Mouse (Mus musculus): Measurements from ENCODE around the gene Vav1. TPM values are rescaled to one million over a fixed set of nuclear protein-coding genes. Genes with fewer than 3 reads are reported as not detected.

Vav1 gene
- polyA plus RNA-seq (2014; fragmentation: Illumina TruSeq; extraction: RNeasy Lipid Tissue Mini Kit (QIAGEN cat#74804); ENCODE audit: low read depth, low replicate concordance): not detected

DNA sequence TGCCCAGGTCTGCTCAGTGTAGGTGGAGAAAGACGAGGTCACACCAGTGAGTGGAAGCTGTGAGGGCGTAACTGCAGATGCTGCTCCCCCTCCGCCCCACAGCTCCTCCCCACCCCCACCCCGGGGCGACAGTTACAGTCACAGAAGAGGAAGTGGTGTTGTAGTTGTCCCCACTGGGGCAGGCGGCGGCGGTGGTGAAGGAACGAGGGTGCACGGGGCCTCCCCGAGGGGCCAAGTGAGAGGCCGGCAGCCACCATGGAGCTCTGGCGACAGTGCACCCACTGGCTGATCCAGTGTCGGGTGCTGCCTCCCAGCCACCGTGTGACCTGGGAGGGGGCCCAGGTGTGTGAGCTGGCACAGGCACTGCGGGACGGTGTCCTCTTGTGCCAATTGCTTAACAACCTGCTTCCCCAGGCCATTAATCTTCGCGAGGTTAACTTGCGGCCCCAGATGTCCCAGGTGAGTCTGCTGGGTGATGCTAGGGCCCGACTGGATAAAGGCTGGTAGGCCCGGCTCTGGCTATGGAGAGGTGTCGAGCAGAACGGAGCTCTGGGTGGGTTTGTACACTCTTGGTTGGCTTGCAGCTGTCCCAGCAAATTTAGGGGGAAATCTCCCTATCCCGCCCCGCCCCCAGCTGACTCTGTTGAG lies at the start of gene Vav1:
Gene Vav1, plus strand, starts transcription at position 158 of the 648 bp plus-strand sequence.

DNA sequence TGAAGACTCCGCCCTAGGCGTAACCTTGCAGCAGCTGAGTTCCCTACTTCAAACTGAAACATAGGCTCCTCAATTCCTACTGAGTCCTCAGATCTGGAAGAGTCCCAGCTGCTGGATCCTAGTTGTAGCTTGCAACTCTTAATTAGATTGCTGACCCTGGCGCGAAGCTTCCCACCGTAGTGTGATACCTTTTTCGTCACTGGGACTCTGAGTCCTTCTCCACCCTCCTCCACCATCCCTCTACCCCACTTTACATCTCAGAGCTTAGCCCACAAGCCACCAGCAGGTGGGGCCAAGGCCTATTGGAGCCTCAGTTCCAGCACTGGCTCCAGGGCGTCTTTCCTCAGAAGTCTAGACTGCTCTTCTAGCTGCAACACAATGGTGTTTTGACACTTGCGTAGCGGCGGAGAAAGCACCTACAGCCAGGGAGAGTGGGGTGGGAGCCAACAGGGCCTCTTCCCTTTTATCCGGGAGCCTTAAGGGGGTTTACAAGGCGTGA lies 30.6 kb upstream of the Vav1 start, which contains the start of gene Gpr108:
Gene Gpr108, minus strand, starts transcription at position 246 of the 499 bp plus-strand sequence.

DNA sequence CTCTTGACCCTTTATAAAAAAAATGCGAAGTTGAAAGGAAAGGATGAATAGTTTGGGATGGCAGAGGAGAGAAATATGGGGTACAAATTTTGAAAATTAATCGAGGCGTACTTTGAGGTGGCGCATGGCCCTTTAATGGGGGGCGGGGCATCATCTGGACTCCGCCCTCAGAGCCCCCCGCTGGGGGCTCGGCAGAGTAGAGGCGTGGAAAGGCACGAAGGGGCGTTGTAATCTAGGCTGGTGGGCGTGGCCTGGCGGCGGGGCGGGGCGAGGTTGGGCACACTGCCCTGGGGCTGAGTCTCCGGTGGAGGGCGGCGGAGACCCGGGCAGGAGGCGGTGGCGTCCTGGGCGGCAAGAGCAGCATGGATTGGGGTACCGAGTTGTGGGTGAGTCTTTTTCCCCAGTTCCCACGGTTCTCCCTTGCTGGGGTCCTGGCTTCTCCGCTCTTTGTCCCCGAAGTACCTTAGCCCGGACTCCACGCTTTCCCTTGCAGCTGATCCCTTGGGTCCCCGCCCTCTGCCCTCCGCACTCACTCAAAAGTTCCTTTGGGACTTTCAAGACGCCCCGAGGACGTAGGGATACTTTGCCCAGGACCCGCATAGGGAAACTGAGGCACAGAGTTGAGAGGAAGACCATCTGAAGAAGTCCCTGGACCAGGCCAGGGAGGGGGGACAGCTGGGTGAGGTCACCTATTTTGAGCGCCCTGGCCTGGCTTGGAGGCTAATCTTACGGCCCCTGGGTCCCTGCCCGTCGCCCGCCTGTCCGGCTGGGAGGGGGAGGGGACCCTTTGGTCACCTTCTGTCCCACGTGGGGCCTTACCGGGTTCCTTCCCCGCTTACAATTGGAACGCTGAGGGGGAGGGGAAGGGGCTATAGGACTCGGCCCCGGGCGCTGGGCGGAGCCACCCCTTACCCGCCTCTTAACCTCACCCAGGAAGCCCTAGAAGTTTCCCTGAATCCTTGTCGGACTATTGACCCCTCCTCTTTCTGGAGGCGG lies 29.4 kb upstream of the Vav1 start, which contains the start of gene Trip10:
Gene Trip10, plus strand, starts transcription at position 270 of the 996 bp plus-strand sequence.

DNA sequence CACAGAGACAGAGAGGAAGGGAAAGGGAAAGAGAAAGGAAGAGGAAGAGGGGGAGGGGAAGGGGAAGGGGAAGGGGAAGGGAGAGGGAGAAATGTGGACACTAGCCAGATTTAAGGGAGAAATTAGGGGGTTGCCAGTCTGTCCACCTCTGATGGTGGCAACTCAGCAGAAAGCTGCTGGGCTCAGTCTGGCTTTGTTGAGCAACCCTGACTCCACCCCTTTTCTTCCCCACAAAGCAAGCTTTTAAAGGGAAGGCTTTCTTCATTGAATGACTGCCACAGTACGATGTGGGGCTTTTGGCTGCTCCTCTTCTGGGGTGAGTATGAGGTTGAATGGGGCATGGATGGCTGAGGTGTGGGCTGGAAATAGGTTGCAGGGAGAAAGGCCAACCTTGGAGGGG lies 79.5 kb downstream of the Vav1 start, which contains the start of gene Adgre1:
Gene Adgre1, plus strand, starts transcription at position 251 of the 400 bp plus-strand sequence.

Other genes with a start within 250 kb of the Vav1 start
- 4.1 TPM for gene Khsrp, start 247.6 kb upstream of the Vav1 start, polyA plus RNA-seq (2014; fragmentation: Illumina TruSeq; extraction: RNeasy Lipid Tissue Mini Kit (QIAGEN cat#74804); ENCODE audit: low read depth, low replicate concordance)
- not detected for gene Slc25a41, start 237.4 kb upstream of the Vav1 start, polyA plus RNA-seq (2014; fragmentation: Illumina TruSeq; extraction: RNeasy Lipid Tissue Mini Kit (QIAGEN cat#74804); ENCODE audit: low read depth, low replicate concordance)
- 14.2 TPM for gene Crb3, start 220.0 kb upstream of the Vav1 start, polyA plus RNA-seq (2014; fragmentation: Illumina TruSeq; extraction: RNeasy Lipid Tissue Mini Kit (QIAGEN cat#74804); ENCODE audit: low read depth, low replicate concordance)
- gene Slc25a23, start 219.2 kb upstream of the Vav1 start, polyA plus RNA-seq (2014; fragmentation: Illumina TruSeq; extraction: RNeasy Lipid Tissue Mini Kit (QIAGEN cat#74804); ENCODE audit: low read depth, low replicate concordance): 21.2 TPM
- gene Dennd1c, start 200.6 kb upstream of the Vav1 start, polyA plus RNA-seq (2014; fragmentation: Illumina TruSeq; extraction: RNeasy Lipid Tissue Mini Kit (QIAGEN cat#74804); ENCODE audit: low read depth, low replicate concordance): not detected
- not detected for gene Tubb4a, start 191.3 kb upstream of the Vav1 start, polyA plus RNA-seq (2014; fragmentation: Illumina TruSeq; extraction: RNeasy Lipid Tissue Mini Kit (QIAGEN cat#74804); ENCODE audit: low read depth, low replicate concordance)
- gene Tnfsf9, start 173.8 kb upstream of the Vav1 start, polyA plus RNA-seq (2014; fragmentation: Illumina TruSeq; extraction: RNeasy Lipid Tissue Mini Kit (QIAGEN cat#74804); ENCODE audit: low read depth, low replicate concordance): 0.49 TPM
- not detected for gene Cd70, start 129.3 kb upstream of the Vav1 start, polyA plus RNA-seq (2014; fragmentation: Illumina TruSeq; extraction: RNeasy Lipid Tissue Mini Kit (QIAGEN cat#74804); ENCODE audit: low read depth, low replicate concordance)
- not detected for gene Tnfsf14, start 84.9 kb upstream of the Vav1 start, polyA plus RNA-seq (2014; fragmentation: Illumina TruSeq; extraction: RNeasy Lipid Tissue Mini Kit (QIAGEN cat#74804); ENCODE audit: low read depth, low replicate concordance)
- gene C3, start 51.0 kb upstream of the Vav1 start, polyA plus RNA-seq (2014; fragmentation: Illumina TruSeq; extraction: RNeasy Lipid Tissue Mini Kit (QIAGEN cat#74804); ENCODE audit: low read depth, low replicate concordance): 24.6 TPM
- gene Gpr108, start 30.7 kb upstream of the Vav1 start, polyA plus RNA-seq (2014; fragmentation: Illumina TruSeq; extraction: RNeasy Lipid Tissue Mini Kit (QIAGEN cat#74804); ENCODE audit: low read depth, low replicate concordance): 1.1 TPM
- gene Trip10, start 29.6 kb upstream of the Vav1 start, polyA plus RNA-seq (2014; fragmentation: Illumina TruSeq; extraction: RNeasy Lipid Tissue Mini Kit (QIAGEN cat#74804); ENCODE audit: low read depth, low replicate concordance): 3.2 TPM
- gene Adgre1, start 79.6 kb downstream of the Vav1 start, polyA plus RNA-seq (2014; fragmentation: Illumina TruSeq; extraction: RNeasy Lipid Tissue Mini Kit (QIAGEN cat#74804); ENCODE audit: low read depth, low replicate concordance): 3.0 TPM

All from kidney, adult 10 weeks (tissue).